Mouse (Mus musculus) heart, adult 2 months (tissue): Measurements from ENCODE around the gene Erc1. TPM values are rescaled to one million over a fixed set of nuclear protein-coding genes. Genes with fewer than 3 reads are reported as not detected.

Experiments
- DNase-seq, 2 experiments: peaks; one replicate each; pipeline ENCODE4 v3.0.0; 2021
- H3K27ac ChIP-seq: fragments of 200-600 bp; 2 replicates; pipeline ENCODE4 v1.8.1; 2022
- H3K27me3 ChIP-seq: fragments of 200-500 bp; 2 replicates; pipeline ENCODE4 v1.6.1; 2012; ENCODE audit warnings: mild to moderate bottlenecking, low read length, inconsistent platforms, mixed read lengths; ENCODE audit not compliant: control insufficient read depth, insufficient read depth
- H3K36me3 ChIP-seq: fragments of 200-500 bp; 2 replicates; pipeline ENCODE4 v1.6.1; 2012; ENCODE audit warnings: low read length, inconsistent platforms; ENCODE audit not compliant: control insufficient read depth, insufficient read depth
- H3K4me1 ChIP-seq: fragments of 200-500 bp; 2 replicates; pipeline ENCODE4 v1.6.1; 2011; ENCODE audit warnings: low read length; ENCODE audit not compliant: control insufficient read depth, insufficient read depth
- H3K4me3 ChIP-seq: fragments of 200-600 bp; 2 replicates; pipeline ENCODE4 v1.8.1; 2022
- H3K79me2 ChIP-seq: fragments of 200-500 bp; replicated peaks from 2 replicates; pipeline ENCODE4 v1.6.1; 2012; ENCODE audit warnings: mild to moderate bottlenecking, inconsistent platforms, low read length, moderate library complexity, mixed read lengths; ENCODE audit not compliant: control insufficient read depth, insufficient read depth
- H3K9ac ChIP-seq: fragments of 200-500 bp; 2 replicates; pipeline ENCODE4 v1.6.1; 2012; ENCODE audit warnings: low read depth, mild to moderate bottlenecking, control low read depth, inconsistent platforms, low read length, mixed read lengths
- CTCF ChIP-seq: fragments of 200-600 bp; IDR thresholded peaks from 2 replicates; pipeline ENCODE4 v1.8.1; 2022; ENCODE audit warnings: antibody characterized with exemption, mild to moderate bottlenecking, moderate library complexity
- EP300 ChIP-seq: fragments of 200-500 bp; IDR thresholded peaks from 2 replicates; pipeline ENCODE4 v1.6.1; 2011; ENCODE audit warnings: low read depth, low read length, control low read depth; ENCODE audit not compliant: insufficient read depth
- POLR2A ChIP-seq: fragments of 200-500 bp; IDR thresholded peaks from 2 replicates; pipeline ENCODE4 v1.6.1; 2011; ENCODE audit warnings: mild to moderate bottlenecking, low read depth, low read length, control low read depth; ENCODE audit not compliant: insufficient read depth
- WGBS: fragments of 180-500 bp; shearing (Covaris S2); methylation state at CpG from one replicate; pipeline ENCODE4 v1.1.7; 2018; 5-methylcytosine and 5-hydroxymethylcytosine counted together
- intact Hi-C: fragments of 180-260 bp; cut with DNase I; formaldehyde crosslinking; loops from one replicate; pipeline ENCODE4 v1.15.1; 2025
- polyA plus RNA-seq: library from polyadenylated mRNA; depleted of rRNA; stranded (reverse); fragments of >200 nt; gene quantifications from 2 replicates; pipeline ENCODE4 v1.2.3, GENCODE M21; 2012
- total RNA-seq, 2 experiments: library from RNA; stranded (reverse); gene quantifications; 2 replicates each; pipeline ENCODE4 v1.2.3; 2021

Erc1 gene
- total and polyA plus RNA-seq, 3 experiments: 15.0 to 41.8 (median 36.0) TPM

- H3K9ac ChIP-seq: no peak overlapping the region
- intact Hi-C loops: no loop called here
These were observed 107.4 kb downstream of the Erc1 start for GRCm38 (mm10) chr6:119740541-119740940.

GRCm38 (mm10) chr6:119738638-119739375 is 109.2 kb downstream of the Erc1 start:
- intact Hi-C loops: no loop called here
- H3K27me3 ChIP-seq: no peaks in the 10 kb centered on the region
- TF ChIP-seq CTCF (no peak), POLR2A (no peak)
- H3K4me3 ChIP-seq: no peak overlapping the region
- H3K9ac ChIP-seq: no peak overlapping the region
- WGBS: 74% methylated on average over 4 of the region's 4 CpGs
- no peaks in the 10 kb centered on the region for H3K79me2 ChIP-seq
- DNase-seq: no peak
- H3K36me3 ChIP-seq: peaks cover 21% of the 10 kb centered on the region
- peaks cover 1% of the 10 kb centered on the region for H3K4me1 ChIP-seq
- H3K27ac ChIP-seq: no peak overlapping the region

More at GRCm38 (mm10) chr6:119740541-119740940, 107.4 kb downstream of the Erc1 start:
- 43% methylated on average over 3 of the region's 3 CpGs for WGBS
- Histone ChIP-seq H3K4me1 (peaks cover 1% of the 10 kb centered on the region), H3K27ac (no peak overlapping the region), H3K79me2 (no peaks in the 10 kb centered on the region), H3K4me3 (no peak overlapping the region), H3K36me3 (peaks cover 21% of the 10 kb centered on the region), H3K27me3 (no peaks in the 10 kb centered on the region)
- TF ChIP-seq POLR2A (no peak), EP300 (no peak), CTCF (no peak)
- DNase-seq: no peak

GRCm38 (mm10) chr6:119737716-119738115 is 110.3 kb downstream of the Erc1 start:
- no peak for DNase-seq
- no peak overlapping the region for H3K4me3 ChIP-seq
- H3K79me2 ChIP-seq: no peaks in the 10 kb centered on the region
- H3K27me3 ChIP-seq: no peaks in the 10 kb centered on the region
- H3K4me1 ChIP-seq: peaks cover 1% of the 10 kb centered on the region
- H3K36me3 ChIP-seq: peaks cover 21% of the 10 kb centered on the region
- H3K27ac ChIP-seq: no peak overlapping the region
- H3K9ac ChIP-seq: no peak overlapping the region
- 98% methylated on average over 4 of the region's 4 CpGs for WGBS
- TF ChIP-seq POLR2A (no peak), CTCF (no peak), EP300 (no peak)
- intact Hi-C loops: no loop called here

GRCm38 (mm10) chr6:119735937-119736336 is 112.0 kb downstream of the Erc1 start:
- H3K4me3 ChIP-seq: no peak overlapping the region
- H3K9ac ChIP-seq: no peak overlapping the region
- TF ChIP-seq EP300: no peak
- no peak for TF ChIP-seq CTCF
- TF ChIP-seq POLR2A: no peak
- no peaks in the 10 kb centered on the region; the same call in none of the 2 replicates for H3K4me1 ChIP-seq
- 46% methylated on average over 2 of the region's 2 CpGs for WGBS
- no peaks in the 10 kb centered on the region for H3K27me3 ChIP-seq
- no peak for DNase-seq
- intact Hi-C loops: no loop called here
- H3K36me3 ChIP-seq: peaks cover 17% of the 10 kb centered on the region
- H3K79me2 ChIP-seq: no peaks in the 10 kb centered on the region
- H3K27ac ChIP-seq: no peak overlapping the region

DNA sequence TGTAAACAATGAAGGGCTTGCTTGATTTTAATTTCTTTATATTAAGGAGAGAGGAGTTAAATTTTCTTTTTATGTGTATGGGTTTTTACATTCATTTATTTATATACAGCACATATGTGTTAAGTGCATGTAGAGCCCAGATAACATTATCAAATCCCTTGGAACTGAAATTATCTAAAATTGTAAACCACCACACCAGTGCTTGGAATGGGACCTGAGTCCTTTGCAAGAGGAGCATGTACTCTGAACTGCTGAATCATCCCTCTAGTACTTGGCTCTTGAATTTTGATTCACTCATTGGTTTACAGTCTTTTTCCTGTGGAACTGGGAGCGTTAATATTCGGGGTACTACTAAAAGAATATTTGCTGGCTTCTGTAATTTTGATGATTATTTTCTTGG is 116.8 kb downstream of the Erc1 start:
- no peak overlapping the region for H3K4me3 ChIP-seq
- no peaks in the 10 kb centered on the region for H3K27me3 ChIP-seq
- H3K79me2 ChIP-seq: no peaks in the 10 kb centered on the region
- DNase-seq: no peak
- TF ChIP-seq POLR2A: no peak
- TF ChIP-seq EP300: no peak
- TF ChIP-seq CTCF: no peak
- no peaks in the 10 kb centered on the region for H3K36me3 ChIP-seq
- H3K9ac ChIP-seq: no peak overlapping the region
- no peaks in the 10 kb centered on the region for H3K4me1 ChIP-seq
- H3K27ac ChIP-seq: no peak overlapping the region
- intact Hi-C loops: no loop called here
- WGBS: 94% methylated on average over 2 of the region's 2 CpGs

GRCm38 (mm10) chr6:119715234-119715633 is 132.7 kb downstream of the Erc1 start:
- no peaks in the 10 kb centered on the region for H3K79me2 ChIP-seq
- DNase-seq: no peak
- H3K36me3 ChIP-seq: peaks cover 11% of the 10 kb centered on the region
- TF ChIP-seq POLR2A (no peak), EP300 (no peak), CTCF (no peak)
- H3K27ac ChIP-seq: no peak overlapping the region
- no peak overlapping the region for H3K4me3 ChIP-seq
- intact Hi-C loops: no loop called here
- H3K9ac ChIP-seq: no peak overlapping the region
- WGBS: 93% methylated on average over 2 of the region's 2 CpGs
- H3K27me3 ChIP-seq: no peaks in the 10 kb centered on the region
- H3K4me1 ChIP-seq: no peaks in the 10 kb centered on the region; the same call in 1 of the 2 replicates
